Mouse (Mus musculus): ENCODE data around the gene Il1r2.

DNA sequence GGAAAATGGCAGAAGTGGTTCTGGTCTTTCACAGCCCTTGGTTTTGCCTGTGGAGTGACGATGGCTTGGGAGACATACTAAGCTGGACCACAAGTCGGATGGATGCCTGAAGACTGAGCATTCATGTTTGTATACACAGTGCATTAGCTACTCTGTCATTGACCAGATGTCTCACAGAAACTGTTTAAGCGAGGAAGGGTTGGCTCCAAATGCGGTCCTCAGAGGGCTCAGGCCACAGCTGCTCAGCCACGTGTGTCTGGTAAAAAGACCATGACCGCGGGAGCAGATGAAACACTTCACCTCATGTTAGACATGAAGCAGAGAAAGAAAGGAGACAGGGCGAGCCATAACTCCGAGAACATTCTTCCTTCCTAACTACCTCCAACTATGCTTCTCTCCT, 12.5 kb upstream of the Il1r2 start:
- TF ChIP-seq MAFK (IDR thresholded peaks at IDR 0.05; ENCODE audit: insufficient read depth, low read depth, low read length): no peak
- no peak for TF ChIP-seq ZNF384 (IDR thresholded peaks at IDR 0.05; ENCODE audit: low read depth, low read length)
- TF ChIP-seq HCFC1 (IDR thresholded peaks at IDR 0.05; ENCODE audit: borderline replicate concordance, insufficient read depth, low read length): no peak
- TF ChIP-seq ZC3H11A (IDR thresholded peaks at IDR 0.05; ENCODE audit: borderline replicate concordance, low read depth, low read length): no peak
